Mouse (Mus musculus): Measurements from ENCODE around the gene Pcnp.

DNA sequence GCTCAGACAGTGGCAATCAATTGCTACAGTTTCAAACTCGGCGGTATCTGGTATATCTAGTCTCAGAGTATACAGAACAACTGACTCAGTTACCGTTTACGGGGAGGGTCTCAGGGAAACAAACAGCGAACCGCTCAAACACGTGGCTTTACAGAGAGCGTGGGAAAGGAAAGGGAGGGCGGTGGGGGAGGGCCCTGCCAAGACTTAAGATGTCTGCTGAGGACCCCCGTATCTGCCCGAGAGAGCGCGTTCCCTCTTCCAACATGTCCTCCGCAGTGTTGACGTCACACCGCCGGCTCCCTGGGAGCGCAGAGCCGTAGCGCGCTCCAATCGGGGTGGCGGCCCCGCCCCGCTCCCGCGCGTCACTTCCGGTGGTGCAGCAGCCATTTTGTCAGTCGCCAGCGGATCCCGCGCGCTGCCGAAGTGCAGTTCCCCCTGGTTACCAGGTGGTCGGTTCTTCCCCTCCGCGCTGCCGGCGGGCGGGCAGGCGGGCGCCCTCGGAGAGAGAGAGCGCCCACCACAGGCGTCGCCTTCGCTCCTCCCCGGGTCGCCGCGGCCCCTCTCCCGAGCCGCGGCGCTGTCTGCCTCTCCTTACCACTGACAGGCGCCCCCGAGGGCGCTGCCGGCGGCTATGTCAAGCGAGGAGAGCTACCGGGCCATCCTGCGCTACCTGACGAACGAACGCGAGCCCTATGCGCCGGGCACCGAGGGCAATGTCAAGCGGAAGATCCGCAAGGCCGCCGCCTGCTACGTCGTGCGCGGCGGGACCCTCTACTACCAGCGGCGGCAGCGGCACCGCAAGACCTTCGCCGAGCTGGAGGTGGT lies 55.9 kb downstream of the Pcnp start, which contains the start of gene Zbtb11:
- TF ChIP-seq CTCF (IDR thresholded peaks at IDR 0.05; ENCODE audit: low read depth) (peak; percentile 41), EP300 (optimal IDR thresholded peaks at IDR 0.05) (no peak)
